Mouse (Mus musculus): ENCODE data around the gene Oaz3. TPM values are rescaled to one million over a fixed set of nuclear protein-coding genes. Genes with fewer than 3 reads are reported as not detected.
A peak's percentile ranks its signal among the peaks of the same experiment; 100 is the strongest.

The Oaz3 gene
- total RNA-seq (2021): not detected

DNA sequence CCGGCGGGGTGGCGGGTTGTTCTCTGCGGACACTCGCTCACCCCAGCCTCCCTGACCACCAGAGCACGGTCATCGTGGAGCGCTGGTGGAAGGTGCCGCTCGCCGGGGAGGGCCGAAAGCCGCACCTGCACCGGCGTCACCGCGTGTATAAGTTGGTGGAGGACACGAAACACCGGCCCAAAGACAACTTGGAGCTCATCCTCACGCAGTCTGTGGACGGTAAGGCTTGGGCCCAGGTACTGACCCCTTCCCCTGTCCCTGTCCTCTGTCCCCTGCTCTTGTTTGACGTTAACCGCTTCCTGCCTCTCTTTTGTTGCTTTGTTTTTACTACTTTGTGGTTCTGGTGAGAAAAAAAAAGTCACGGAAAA, at the start of gene Oaz3:
Oaz3 (minus strand) TSS at position 319 of the 368 bp plus-strand sequence.
- intact Hi-C loops (cut with DNase I): loop anchor here (5.0 kb wide), 1 partner anchor 76 kb away; no protein-coding TSS in a partner anchor
- no peak for DNase-seq

DNA sequence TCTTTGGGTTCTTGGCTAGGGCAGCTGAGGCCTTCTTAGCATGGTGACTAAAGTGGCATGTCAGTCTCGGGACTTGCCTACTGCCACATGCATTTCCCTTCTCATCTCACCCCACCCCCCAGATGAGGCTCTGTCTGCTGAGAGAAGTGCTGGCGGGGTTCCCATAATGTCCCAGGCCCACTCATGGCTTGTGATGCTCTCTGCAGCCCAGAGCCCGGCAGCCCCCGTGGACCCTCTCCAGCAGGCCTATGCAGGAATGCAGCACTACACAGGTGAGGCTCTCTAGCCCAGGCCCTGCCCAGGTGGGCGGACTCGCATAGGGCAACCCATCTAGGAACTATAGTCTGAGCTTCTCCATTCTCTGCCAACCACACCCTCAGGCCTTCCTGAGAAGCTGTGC, 43.9 kb upstream of the Oaz3 start:
- intact Hi-C loops (cut with DNase I): no loop called here

DNA sequence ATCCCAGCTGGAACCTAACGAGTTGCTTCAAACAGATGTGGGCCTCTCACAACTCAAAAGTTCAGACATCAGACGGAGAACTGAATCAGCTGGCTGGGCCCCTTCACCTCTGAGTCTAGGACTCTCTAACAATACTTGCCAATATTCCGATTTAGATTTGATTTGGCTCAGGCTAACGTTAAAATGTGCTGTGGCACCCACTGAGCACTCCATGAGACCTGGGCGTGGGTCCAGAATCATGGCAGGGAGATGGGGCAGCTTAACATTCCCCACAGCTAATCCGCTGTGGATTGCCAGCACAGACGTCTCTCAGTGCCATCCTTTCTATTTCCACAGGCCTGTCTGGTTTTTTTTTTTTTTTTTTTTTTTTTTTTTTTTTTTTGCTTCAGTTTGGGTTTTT, 42.2 kb upstream of the Oaz3 start:
- intact Hi-C loops (cut with DNase I): no loop called here
- no peak for DNase-seq

More for the DNA sequence above, 43.9 kb upstream of the Oaz3 start:
- DNase-seq: no peak

DNA sequence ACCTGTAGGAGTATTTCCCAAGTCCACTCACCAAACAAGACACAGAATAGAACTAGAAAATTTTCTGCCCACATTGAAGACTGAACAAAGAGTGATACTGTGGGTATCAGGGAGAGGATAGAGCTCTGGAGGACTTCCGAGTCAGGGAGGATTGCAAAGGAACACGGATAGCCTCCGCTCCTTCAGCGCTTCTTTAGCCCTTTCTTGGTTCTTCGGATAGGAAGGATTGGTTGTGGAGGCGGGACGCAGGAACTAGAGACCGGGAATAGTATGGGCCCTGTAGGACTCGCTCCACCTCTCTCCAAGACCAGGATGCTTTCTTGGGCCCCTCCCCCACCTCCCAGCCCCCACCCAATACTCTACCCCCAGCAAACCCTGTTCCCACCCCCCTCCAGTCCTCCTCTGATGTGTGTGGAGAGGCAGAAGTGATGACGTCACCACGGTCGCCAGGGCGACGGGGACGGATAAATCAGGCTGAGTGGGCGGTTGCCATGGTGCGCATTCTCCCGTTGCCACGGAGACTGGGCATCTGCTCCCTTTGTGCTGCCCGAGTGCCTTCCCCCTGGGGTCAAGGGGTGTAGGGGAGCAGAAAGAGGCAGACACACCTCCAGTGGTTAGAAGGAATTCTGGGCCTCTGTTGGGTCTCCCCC, 40.2 kb upstream of the Oaz3 start:
- intact Hi-C loops (cut with DNase I): no loop called here
- DNase-seq: no peak

DNA sequence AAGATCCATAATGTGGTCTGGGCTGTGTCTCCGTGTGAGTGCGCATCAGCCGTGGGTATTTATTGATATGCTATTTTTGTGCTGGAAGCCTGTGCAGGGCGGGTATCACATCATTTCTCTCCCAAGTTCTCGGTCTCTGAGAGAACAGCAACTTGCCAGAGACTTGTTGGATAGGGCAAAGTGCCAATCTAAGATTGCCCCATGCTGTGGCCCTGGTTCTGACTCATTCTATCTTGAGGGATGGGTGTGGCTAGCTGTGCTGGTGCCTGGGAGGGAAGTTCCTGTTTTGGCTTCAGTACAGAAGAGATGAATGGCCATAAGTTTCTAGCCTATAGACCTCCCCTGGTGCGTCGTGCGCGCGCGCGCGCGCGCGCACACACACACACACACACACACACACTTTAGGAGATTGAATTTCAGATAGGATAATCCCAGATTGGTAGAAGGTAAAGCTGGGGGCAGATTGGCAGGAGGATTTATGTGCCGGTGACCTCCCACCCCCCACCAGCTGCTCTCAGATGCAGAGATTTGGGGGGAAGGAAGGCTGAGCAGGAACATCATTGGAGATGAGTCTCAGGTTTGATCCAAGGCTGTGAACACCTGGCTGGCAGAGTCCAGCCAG, 39.2 kb upstream of the Oaz3 start:
- intact Hi-C loops (cut with DNase I): no loop called here
- DNase-seq: peak; percentile 11 to 17

DNA sequence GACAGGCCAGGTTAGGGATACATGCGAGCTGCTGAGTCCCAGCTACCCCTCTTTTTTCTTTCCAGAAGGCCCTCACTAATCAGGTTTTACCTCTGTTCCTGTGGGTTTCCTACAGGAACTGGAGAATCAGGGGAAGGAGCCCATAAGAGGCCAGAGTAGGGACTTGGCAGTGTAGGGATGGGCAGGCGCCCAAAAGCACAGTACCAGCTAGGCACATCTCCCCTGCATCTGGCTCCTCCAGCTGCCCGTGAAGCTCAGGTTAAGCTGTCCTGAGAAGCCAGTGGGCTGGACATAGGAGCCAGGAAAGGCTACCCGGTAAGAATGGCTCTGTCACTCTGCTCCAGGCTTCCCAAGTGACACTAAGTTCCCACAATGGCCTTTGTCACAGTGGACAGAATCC, 37.7 kb upstream of the Oaz3 start:
- DNase-seq: no peak
- intact Hi-C loops (cut with DNase I): no loop called here

DNA sequence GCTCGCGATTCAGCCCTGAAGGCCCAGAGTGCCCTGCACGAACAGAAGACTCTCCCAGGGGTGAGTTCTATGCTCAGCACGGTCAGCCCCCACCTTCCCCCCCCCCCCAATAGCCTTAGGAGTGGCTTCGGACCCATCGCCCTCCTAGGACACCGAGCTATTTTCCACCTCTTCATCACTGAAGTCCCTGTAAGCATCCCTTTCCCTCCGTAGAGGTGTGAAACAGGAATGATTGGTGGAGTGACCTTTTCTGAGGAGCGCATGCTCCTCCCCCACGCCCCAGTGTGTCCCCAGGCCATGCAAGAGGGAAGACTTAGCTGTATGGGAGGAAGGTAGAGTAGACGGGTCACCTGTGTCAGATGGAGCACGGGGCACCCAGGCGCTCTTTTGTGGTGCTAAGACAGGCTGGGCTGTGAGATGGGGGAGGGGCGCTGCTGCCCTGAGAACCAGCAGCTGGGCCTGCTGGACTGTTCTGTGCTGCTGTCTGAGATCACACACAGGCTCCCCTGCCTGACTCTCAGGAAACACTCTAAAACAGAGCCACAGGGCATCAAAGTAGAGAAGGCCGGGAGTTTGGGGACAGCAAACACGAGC, 36.7 kb upstream of the Oaz3 start, which contains the start of gene Riiad1:
Riiad1 (minus strand) TSS at position 51 of the 594 bp plus-strand sequence.
- intact Hi-C loops (cut with DNase I): no loop called here
- DNase-seq: no peak

DNA sequence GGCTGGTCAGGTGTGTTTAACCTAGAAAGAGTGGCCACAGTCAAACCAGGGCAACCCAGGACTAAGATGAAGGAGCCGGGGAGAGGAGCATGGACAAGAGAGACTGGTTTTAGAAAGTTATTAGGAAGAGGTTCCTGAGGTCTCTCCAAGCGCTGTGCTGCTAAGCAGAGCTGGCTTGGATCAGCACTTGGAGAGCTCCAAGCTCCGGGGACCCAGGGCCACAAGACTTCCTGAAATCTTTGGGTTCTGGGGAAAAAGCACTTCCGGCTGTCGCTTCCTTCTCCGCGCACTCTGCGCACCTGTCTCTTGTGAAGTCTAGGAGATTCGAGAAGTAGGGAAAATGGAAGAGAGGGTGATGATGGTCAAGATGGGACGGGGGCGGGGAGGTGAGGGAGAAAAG, 35.8 kb upstream of the Oaz3 start:
- intact Hi-C loops (cut with DNase I): no loop called here
- no peak for DNase-seq

DNA sequence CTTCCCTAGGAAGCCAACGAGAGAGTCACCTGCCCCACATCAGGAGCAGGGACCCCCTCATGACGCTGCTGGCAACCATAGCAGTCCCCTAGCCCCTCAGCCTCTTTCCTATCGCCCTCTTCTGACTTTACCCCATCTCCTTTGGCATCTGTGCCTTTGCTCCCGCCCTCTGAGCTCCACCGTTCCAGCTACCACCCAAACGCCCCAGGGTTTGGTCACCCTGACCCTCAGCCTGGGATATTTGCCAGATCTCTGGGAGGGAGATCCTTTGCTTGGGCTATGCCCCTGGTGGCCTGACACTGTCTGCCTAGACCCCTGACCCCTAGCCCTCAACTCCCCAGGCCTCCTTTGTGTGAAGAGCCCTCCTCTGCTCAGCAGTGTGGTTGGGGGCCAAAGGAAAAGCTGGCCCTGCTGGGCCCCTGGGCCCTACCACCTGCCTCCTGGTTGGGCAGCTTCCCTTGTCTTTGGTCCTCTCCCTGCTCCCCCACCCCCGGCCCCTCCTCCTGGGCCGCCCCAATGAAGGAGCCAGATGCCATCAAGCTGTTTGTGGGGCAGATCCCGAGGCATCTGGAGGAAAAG, 35.0 kb upstream of the Oaz3 start:
- intact Hi-C loops (cut with DNase I): no loop called here
- no peak for DNase-seq

DNA sequence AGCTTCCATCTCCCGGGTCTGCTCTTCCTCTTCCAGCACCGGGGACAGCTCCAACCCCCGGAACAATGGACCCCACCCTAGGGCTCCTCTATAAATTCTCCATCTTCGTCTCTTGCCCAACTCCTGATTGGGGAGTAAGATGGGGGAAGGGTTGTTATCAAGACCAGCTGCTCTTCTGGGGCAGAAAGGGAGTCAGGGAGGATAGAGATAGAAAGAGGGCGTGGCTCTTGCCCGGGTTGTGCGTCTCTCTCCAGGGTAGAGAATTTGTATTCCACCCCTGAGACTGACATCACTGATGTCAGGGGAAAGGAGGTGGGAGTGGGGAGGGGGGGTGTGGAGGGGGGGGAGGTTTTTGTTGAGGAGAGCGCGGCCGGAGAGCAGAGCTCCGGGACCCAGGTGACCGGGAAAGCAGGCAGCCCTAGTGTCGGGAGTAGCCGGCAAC, 34.3 kb upstream of the Oaz3 start, which contains the start of gene Celf3:
Celf3 (plus strand) TSS at position 315 of the 442 bp plus-strand sequence.
- no peak for DNase-seq

DNA sequence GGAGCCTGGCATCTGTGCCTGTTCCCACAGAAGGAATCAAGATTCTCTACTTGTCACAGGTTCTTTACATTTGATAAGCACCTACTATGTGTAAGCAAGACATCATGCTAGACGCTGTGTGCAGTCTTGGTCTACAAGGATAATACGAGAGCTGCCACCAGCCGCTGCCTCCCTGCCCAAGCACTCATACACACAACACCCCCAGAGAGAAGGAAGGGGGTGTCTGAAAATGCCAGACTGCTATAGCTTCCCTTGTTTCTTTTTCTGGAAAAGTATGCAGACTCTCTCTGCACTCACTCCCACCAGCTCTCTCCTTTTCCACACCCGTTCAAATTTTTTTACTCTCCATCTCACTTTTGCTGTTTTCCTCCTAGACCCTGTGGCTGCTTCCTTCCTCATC, 33.7 kb upstream of the Oaz3 start:
- no peak for DNase-seq
- intact Hi-C loops (cut with DNase I): no loop called here

More for the DNA sequence above, 34.3 kb upstream of the Oaz3 start, which contains the start of gene Celf3:
- intact Hi-C loops (cut with DNase I): no loop called here

DNA sequence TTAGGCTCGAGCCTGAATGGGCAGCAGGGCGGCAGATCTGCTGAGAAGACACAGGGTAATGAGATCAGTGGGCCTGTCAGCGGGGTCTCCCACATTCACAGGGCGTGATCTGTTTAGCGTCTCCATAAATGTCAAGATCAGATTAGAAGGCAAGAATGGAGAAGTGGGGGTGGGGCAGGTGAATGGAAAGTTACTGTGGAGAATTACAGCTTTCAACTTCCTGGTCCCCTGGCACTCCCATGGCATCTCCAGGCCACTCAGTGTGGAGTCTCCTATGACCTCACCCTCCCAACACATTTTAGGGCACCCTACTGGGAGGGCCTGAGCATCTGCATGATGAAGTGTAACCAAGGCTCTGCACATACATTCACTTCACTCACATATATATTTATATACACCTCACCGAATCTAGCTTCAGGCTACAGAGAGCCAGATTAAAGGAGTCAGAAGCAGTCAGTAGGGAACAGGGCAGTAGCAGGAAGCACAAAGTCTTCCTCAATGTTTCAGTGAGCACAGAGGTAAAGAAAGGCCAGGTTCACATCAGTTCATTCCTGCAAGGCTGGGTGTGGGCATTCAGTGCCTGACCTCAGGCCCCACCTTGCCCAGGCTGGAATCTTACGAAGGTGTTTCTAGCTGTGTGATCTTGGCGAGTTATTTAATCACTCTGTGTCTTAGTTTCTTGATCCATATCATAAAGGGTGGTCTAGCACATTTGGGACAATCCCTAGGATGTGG, 32.8 kb upstream of the Oaz3 start:
- DNase-seq: no peak
- intact Hi-C loops (cut with DNase I): no loop called here

DNA sequence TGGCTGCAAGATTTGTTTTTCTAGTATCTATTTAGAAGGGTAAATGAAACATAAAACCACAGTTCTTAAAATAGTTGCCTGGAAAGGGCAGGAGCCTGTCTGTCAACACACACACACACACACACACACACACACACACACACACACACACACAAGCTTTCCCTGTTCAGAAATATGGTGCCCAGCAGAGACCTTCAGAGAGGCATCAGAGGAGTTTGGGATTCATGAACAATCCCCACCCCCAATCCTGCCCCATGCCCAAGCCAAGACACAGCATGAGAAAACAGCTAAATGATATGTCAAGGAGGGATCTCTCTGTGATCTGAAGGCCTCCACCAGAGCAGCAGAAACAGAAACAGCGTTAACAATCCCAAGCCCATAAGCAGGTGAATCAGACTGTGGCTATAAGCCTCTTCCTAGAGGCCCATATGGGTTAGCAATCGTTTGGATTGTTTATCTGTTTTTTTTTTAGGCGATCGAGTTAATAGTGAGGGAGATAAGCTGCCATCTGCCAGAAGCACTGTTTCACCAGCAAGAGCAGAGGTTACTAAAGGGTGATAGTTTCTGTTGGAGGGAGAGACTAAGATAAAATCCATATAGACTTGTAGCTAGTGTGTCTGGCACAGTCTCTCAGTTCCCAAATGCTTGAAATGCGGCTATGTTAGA, 30.0 kb upstream of the Oaz3 start:
- DNase-seq: no peak
- intact Hi-C loops (cut with DNase I): no loop called here

DNA sequence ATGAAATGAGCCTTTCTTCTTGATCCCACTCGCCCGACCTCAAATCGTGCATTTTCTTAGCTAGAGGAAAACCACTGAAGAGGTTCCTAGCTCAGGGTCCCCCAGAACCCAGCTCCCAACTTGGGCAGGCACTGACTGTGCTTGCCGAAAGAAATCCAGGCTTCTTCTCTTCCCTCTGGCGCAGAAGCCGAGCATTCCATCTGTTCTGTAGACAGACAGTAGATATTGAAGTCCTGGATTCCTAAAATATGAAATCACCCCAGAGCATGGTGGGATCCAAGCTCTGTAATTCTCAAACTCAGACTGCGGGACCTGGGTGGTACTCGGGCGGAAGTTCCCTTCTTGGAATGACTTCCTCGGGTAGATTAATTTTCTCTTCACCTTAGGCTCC, 29.4 kb upstream of the Oaz3 start:
- DNase-seq: peak in 1 of 2 experiments; percentile 11
- intact Hi-C loops (cut with DNase I): no loop called here

DNA sequence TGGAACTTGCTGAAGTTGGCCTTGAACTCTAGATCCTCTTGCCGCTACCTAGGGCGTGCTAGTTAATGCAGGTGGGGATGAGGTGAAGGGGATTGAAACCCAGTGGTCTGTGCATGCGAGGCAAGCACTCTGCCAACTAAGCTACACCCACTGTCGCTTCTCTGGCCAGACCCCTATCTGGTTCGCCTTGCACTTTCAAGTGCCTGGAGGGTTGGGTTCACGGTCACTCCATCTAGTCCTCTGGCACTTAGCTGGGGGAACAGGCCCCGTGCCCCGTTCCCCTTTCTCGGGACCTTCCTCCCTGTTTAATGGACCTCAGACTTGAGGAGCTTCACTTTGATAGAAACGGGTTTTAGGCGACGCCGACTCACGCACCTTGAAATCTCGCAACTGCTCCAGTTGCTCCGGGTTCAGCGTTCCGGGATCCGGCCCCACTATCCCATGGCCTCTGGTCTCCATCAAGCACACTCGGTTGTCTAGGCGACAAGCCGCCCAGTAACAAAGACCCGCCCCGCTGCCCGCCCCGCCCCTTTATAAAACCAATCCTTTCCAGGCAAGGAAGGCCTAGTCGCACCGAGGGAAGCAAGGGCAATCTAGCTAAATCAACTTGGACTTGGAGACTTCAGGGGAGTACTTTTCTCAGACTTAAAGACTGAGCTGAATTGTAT, 28.9 kb upstream of the Oaz3 start:
- intact Hi-C loops (cut with DNase I): no loop called here
- DNase-seq: peak; percentile 14 to 16

DNA sequence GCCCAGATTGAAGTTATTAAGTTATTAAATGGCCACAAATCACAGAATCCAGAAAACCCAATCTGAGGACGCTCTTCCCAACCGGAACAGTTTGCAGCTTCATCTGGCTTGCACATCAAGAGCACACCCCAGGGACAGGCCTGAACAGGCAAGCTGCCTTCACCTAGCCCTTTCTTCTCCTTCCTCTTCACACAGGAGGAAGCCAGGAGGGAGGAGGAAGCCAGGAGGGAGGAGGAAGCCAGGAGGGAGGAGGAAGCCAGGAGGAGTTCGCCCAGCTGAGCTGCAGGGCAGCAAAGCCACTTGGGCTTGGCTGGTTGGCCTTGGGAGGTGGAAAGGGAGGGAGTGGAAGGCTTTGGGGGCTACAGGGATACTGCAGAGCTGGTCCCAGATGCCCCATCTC, 25.2 kb upstream of the Oaz3 start:
- intact Hi-C loops (cut with DNase I): no loop called here
- no peak for DNase-seq

DNA sequence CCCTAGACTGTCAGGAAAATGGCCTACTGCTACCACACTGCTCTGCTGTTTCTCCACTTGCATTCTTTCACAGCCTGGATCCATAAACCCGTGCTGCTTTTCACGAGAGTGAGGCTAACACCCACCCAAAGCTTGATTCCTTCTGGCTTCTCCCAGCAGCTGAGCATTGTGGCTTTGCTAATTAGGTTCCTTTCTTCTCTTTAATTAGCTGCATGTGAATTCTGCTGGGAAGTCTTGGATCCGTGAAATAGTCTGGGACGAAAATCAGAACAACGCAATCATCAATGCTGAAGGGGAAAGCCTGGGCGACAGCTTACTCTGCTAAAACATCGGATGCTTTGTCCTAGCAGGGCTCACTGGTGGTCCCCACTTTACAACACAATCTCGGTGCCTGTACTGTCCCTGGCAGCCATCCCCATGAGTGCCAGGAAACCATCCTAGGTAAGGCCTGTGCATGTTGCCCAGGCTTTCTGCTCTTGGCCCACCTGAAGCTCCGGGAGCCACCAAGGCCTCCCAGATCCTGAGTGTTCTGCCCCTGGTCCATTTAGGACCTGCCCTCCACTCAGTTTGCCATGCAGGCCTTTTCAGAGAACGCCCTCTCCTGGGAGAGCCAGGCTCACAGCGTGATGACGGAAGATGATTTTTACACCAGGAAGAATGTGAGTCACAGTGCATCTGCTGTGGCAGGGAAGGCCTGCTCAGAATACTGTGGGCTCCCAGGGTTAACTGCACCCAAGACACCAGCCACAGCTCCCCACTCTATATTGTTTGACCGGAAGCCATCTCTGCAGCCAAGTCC, 22.1 kb upstream of the Oaz3 start:
- no peak for DNase-seq
- intact Hi-C loops (cut with DNase I): no loop called here

DNA sequence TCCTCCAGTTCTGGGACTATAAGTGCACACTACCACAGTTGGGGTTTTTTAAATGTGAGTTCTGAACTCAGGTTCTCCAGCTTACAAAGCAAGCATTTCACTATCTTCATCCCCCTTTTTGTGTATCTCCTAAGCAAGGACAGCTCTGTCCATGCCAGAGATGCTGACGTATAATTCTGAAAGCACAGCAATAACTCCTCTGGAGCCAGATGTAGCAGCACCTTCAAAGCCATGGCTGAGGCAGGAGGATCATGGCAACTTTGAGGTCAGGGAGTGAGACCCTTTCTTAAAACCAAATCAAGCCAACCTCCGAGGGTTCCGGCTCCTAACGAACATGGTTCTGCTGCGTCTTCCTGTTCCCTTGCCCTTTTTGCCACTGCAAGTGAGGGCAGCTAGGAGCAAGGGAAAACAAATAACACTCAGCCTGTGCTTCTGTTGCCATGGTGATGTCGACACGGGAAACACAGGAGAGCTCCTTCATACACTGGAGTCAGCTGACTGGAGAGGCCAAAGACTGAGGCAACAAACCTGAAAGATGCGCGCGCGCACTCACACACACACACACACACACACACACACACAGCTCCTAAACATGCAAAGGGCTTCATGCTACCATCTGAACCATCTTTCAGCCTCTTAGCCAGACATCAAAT, 20.3 kb upstream of the Oaz3 start:
- DNase-seq: no peak
- intact Hi-C loops (cut with DNase I): no loop called here
